Mouse (Mus musculus) CH12.LX (cell line): ENCODE measurements around the gene Lhb. TPM values are rescaled to one million over a fixed set of nuclear protein-coding genes. Genes with fewer than 3 reads are reported as not detected.

ENCODE experiments used
- DNase-seq: peaks from one replicate; pipeline ENCODE4 v3.0.0-alpha.2; 2013; ENCODE audit errors: extremely low read depth
- H3K27ac ChIP-seq: 2 replicates; pipeline ENCODE4 v1.5.1; 2012; ENCODE audit warnings: low read depth, mild to moderate bottlenecking, control low read depth, moderate library complexity; ENCODE audit not compliant: insufficient read depth
- H3K27me3 ChIP-seq: replicated peaks from 2 replicates; pipeline ENCODE3; 2012; ENCODE audit warnings: inconsistent platforms
- H3K36me3 ChIP-seq, 2 experiments: replicated peaks in 1 of 2; 2 replicates each; pipeline versions ENCODE3 to v1.6.1; 2012; ENCODE audit warnings: inconsistent platforms in 1 of 2, low read length in 1 of 2, mild to moderate bottlenecking in 1 of 2, mixed read lengths in 1 of 2, moderate library complexity in 1 of 2; ENCODE audit not compliant: control insufficient read depth in 1 of 2, insufficient read depth in 1 of 2
- H3K4me1 ChIP-seq, 2 experiments: 2 replicates each; pipeline ENCODE4 v1.6.1; 2012; ENCODE audit warnings: inconsistent platforms in 1 of 2, moderate library complexity in 1 of 2; ENCODE audit not compliant: insufficient read depth in 2 of 2, control insufficient read depth in 1 of 2
- H3K4me2 ChIP-seq: 2 replicates; pipeline ENCODE4 v1.6.1; 2012; ENCODE audit warnings: low read depth, mild to moderate bottlenecking, control low read depth; ENCODE audit not compliant: poor library complexity, insufficient read depth, severe bottlenecking
- H3K4me3 ChIP-seq, 3 experiments: fragments of 150-350 bp in 1 of 3; sonication (generic) in 1 of 3; replicated peaks in 1 of 3; 2 replicates each; pipeline versions ENCODE3 to v1.5.1; 2011 to 2012; ENCODE audit warnings: low read depth in 2 of 3, low read length in 2 of 3, mild to moderate bottlenecking in 2 of 3, moderate library complexity in 2 of 3, control low read depth in 1 of 3, improper control_type of control experiment in 1 of 3, inconsistent platforms in 1 of 3, mixed read lengths in 1 of 3; ENCODE audit not compliant: poor library complexity in 1 of 3
- H3K79me2 ChIP-seq: replicated peaks from 2 replicates; pipeline ENCODE4 v1.6.1; 2012; ENCODE audit warnings: mild to moderate bottlenecking, moderate library complexity; ENCODE audit not compliant: control insufficient read depth, poor library complexity, insufficient read depth, severe bottlenecking; ENCODE audit errors: extremely low read depth
- H3K9ac ChIP-seq: 2 replicates; pipeline ENCODE4 v1.6.1; 2012; ENCODE audit warnings: low read depth, mild to moderate bottlenecking, control low read depth, moderate library complexity; ENCODE audit not compliant: insufficient read depth
- H3K9me3 ChIP-seq: replicated peaks from 2 replicates; pipeline ENCODE3; 2012; ENCODE audit warnings: low read length, inconsistent platforms, mixed read lengths
- CHD1 ChIP-seq: IDR thresholded peaks from 2 replicates; pipeline ENCODE4 v1.6.1; 2012; ENCODE audit warnings: low read depth, low read length, improper control_type of control experiment, inconsistent platforms
- CTCF ChIP-seq, 2 experiments: IDR thresholded peaks in 1 of 2; conservative IDR thresholded peaks in 1 of 2; 2 replicates each; pipeline ENCODE4 v1.5.1; 2011 to 2012; ENCODE audit warnings: low read depth in 2 of 2, low read length in 2 of 2, improper control_type of control experiment in 1 of 2, inconsistent platforms in 1 of 2, mild to moderate bottlenecking in 1 of 2, moderate library complexity in 1 of 2
- E2F4 ChIP-seq: IDR thresholded peaks from 2 replicates; pipeline ENCODE4 v1.6.1; 2011; ENCODE audit warnings: low read depth, low read length, improper control_type of control experiment; ENCODE audit not compliant: insufficient replicate concordance
- ETS1 ChIP-seq: conservative IDR thresholded peaks from 2 replicates; pipeline ENCODE4 v1.6.1; 2012; ENCODE audit warnings: low read depth, mild to moderate bottlenecking, inconsistent platforms, low read length, improper control_type of control experiment, moderate library complexity
- HCFC1 ChIP-seq: IDR thresholded peaks from 2 replicates; pipeline ENCODE4 v1.6.1; 2012; ENCODE audit warnings: low read depth, mild to moderate bottlenecking, inconsistent platforms, low read length, improper control_type of control experiment
- KAT2A ChIP-seq: IDR thresholded peaks from 2 replicates; pipeline ENCODE4 v1.6.1; 2012; ENCODE audit warnings: low read length, improper control_type of control experiment, inconsistent platforms; ENCODE audit not compliant: insufficient replicate concordance
- MEF2A ChIP-seq: IDR thresholded peaks from 2 replicates; pipeline ENCODE4 v1.6.1; 2014; ENCODE audit warnings: low read depth, mild to moderate bottlenecking, inconsistent platforms, low read length, improper control_type of control experiment, borderline replicate concordance
- NELFE ChIP-seq: IDR thresholded peaks from 2 replicates; pipeline ENCODE4 v1.6.1; 2011; ENCODE audit warnings: low read depth, low read length, improper control_type of control experiment
- NRF1 ChIP-seq: IDR thresholded peaks from 2 replicates; pipeline ENCODE4 v1.6.1; 2014; ENCODE audit warnings: low read depth, mild to moderate bottlenecking, inconsistent platforms, low read length, improper control_type of control experiment, moderate library complexity
- PAX5 ChIP-seq: IDR thresholded peaks from 2 replicates; pipeline ENCODE4 v1.6.1; 2012; ENCODE audit warnings: low read length, inconsistent platforms, mixed read lengths
- POLR2A ChIP-seq: IDR thresholded peaks from 2 replicates; pipeline ENCODE4 v1.6.1; 2011; ENCODE audit warnings: low read depth, mild to moderate bottlenecking, improper control_type of control experiment, low read length
- POLR2AphosphoS2 ChIP-seq: IDR thresholded peaks from 2 replicates; pipeline ENCODE4 v1.6.1; 2011; ENCODE audit warnings: low read depth, low read length, improper control_type of control experiment
- RAD21 ChIP-seq: IDR thresholded peaks from 2 replicates; pipeline ENCODE4 v1.6.1; 2011; ENCODE audit warnings: low read depth, mild to moderate bottlenecking, low read length, improper control_type of control experiment, moderate library complexity
- RCOR1 ChIP-seq: conservative IDR thresholded peaks from 2 replicates; pipeline ENCODE4 v1.6.1; 2012; ENCODE audit warnings: low read depth, mild to moderate bottlenecking, inconsistent platforms, low read length, improper control_type of control experiment
- SIN3A ChIP-seq: IDR thresholded peaks from 2 replicates; pipeline ENCODE4 v1.6.1; 2012; ENCODE audit warnings: low read length, improper control_type of control experiment, inconsistent platforms
- SMC3 ChIP-seq: IDR thresholded peaks from 2 replicates; pipeline ENCODE4 v1.6.1; 2011; ENCODE audit warnings: low read depth, low read length, improper control_type of control experiment
- USF1 ChIP-seq: IDR thresholded peaks from 2 replicates; pipeline ENCODE4 v1.6.1; 2014; ENCODE audit warnings: low read depth, mild to moderate bottlenecking, inconsistent platforms, low read length, improper control_type of control experiment
- USF2 ChIP-seq: conservative IDR thresholded peaks from 2 replicates; pipeline ENCODE4 v1.6.1; 2011; ENCODE audit warnings: low read depth, low read length, improper control_type of control experiment
- ZC3H11A ChIP-seq: IDR thresholded peaks from 2 replicates; pipeline ENCODE4 v1.6.1; 2012; ENCODE audit warnings: low read depth, mild to moderate bottlenecking, inconsistent platforms, low read length, improper control_type of control experiment
- ZKSCAN1 ChIP-seq: IDR thresholded peaks from 2 replicates; pipeline ENCODE4 v1.6.1; 2012; ENCODE audit warnings: low read depth, inconsistent platforms, low read length, improper control_type of control experiment, borderline replicate concordance
- ZMIZ1 ChIP-seq: IDR thresholded peaks from 2 replicates; pipeline ENCODE4 v1.6.1; 2012; ENCODE audit warnings: low read depth, mild to moderate bottlenecking, inconsistent platforms, low read length, improper control_type of control experiment
- ZNF384 ChIP-seq: IDR thresholded peaks from 2 replicates; pipeline ENCODE4 v1.6.1; 2012; ENCODE audit warnings: low read depth, low read length, improper control_type of control experiment, inconsistent platforms
- dilution Hi-C: fragments of 300-500 bp; cut with MboI; formaldehyde crosslinking; loops from 2 replicates; pipeline ENCODE4 v1.14.3; 2020; ENCODE audit warnings: low sequenced_read_pairs; ENCODE audit not compliant: extremely low pct_unique_long_range_greater_than_20kb, extremely low pct_ligation_motif_present
- in situ Hi-C: fragments of 300-500 bp; cut with MboI; formaldehyde crosslinking; loops from 3 replicates; pipeline ENCODE4 v1.14.3; 2019; ENCODE audit warnings: low sequenced_read_pairs, low pct_ligation_motif_present, low pct_unique_long_range_greater_than_20kb, mixed read lengths
- polyA plus RNA-seq: library from polyadenylated mRNA; unstranded; fragments of >175 nt; gene quantifications from 2 replicates; pipeline ENCODE4 v1.2.1, GENCODE M21; 2012; ENCODE audit warnings: low read depth; ENCODE audit not compliant: insufficient read length
- total RNA-seq, 2 experiments: library from RNA; depleted of rRNA; stranded (reverse); fragments of 300-350 nt in 1 of 2; fragments of >200 nt in 1 of 2; gene quantifications; 2 replicates each; pipeline ENCODE4 v1.2.3; 2012 to 2014

Gene Lhb
- total and polyA plus RNA-seq, 3 experiments: not detected

GRCm38 (mm10) chr7:45434203-45435015 lies 13.8 kb downstream of the Lhb start, which contains the start of gene Gys1 (continued):
- TF ChIP-seq NRF1 (peak; percentile 55; the same call in 1 of the 2 replicates), RAD21 (peak; percentile 29), ZNF384 (0 out of 2 replicates have a peak, but pooled peaks have one; percentile 15), SMC3 (peak; percentile 67), SIN3A (peak; percentile 98), USF2 (no peak), ZKSCAN1 (no peak), USF1 (no peak), CTCF (conservative IDR thresholded peaks at IDR 0.05 in 1 of 2, IDR thresholded peaks at IDR 0.05 in 1 of 2; ENCODE audit: low read depth in 2 of 2, low read length in 2 of 2) (peak; percentile 25 to 92), HCFC1 (peak; percentile 92), E2F4 (no peak; the same call in 1 of the 2 replicates), ZC3H11A (no peak), KAT2A (peak; percentile 86)

GRCm38 (mm10) chr7:45435038-45435437 lies 14.4 kb downstream of the Lhb start:
- Histone ChIP-seq H3K27me3 (no peaks in the 10 kb centered on the region), H3K9me3 (no peaks in the 10 kb centered on the region), H3K4me2 (peak overlapping the region; percentile 23), H3K9ac (peak overlapping the region; percentile 69), H3K36me3 (peaks cover 28 to 55% of the 10 kb centered on the region in 2 experiments), H3K27ac (no peak overlapping the region; the same call in 1 of the 2 replicates)
- in situ Hi-C loops (no loop called here), dilution Hi-C loops (no loop called here)
- no peak for DNase-seq
- TF ChIP-seq MEF2A (no peak), PAX5 (no peak), POLR2A (no peak), NELFE (no peak), RCOR1 (no peak), CHD1 (no peak), POLR2AphosphoS2 (no peak), ETS1 (no peak), SIN3A (no peak), ZKSCAN1 (no peak), ZMIZ1 (no peak)
- TF ChIP-seq, all 38 proteins: peak for 0
- H3K4me3 ChIP-seq: peak overlapping the region; percentile 62 to 76 (median 72)
- peaks cover 32% of the 10 kb centered on the region for H3K79me2 ChIP-seq
- H3K4me1 ChIP-seq: peaks cover 10 to 62% of the 10 kb centered on the region in 2 experiments; a peak in 3 of 4 replicates
